Mouse (Mus musculus): Measurements from ENCODE around the gene Etfa. TPM values are rescaled to one million over a fixed set of nuclear protein-coding genes. Genes with fewer than 3 reads are reported as not detected.

Etfa gene
- 41.2 TPM for total RNA-seq (2023)

GRCm38 (mm10) chr9:55512027-55512543, at the start of gene Etfa:
Gene Etfa (minus strand): TSS chr9:55512243.

GRCm38 (mm10) chr9:55538377-55538776, 26.3 kb upstream of the Etfa start, which contains the start of gene Isl2:
Gene Isl2 (plus strand): TSS chr9:55538672.

Other genes with a start within 250 kb of the Etfa start
- 0.92 TPM for gene Nrg4, start 185.4 kb downstream of the Etfa start, total RNA-seq (2023)
- gene Tmem266, start 185.3 kb downstream of the Etfa start, total RNA-seq (2023), result not detected
- gene Isl2, start 26.4 kb upstream of the Etfa start, total RNA-seq (2023), result not detected

Measured in CD4-positive naive resting alpha-beta T cell, adult 57 days (primary cell).